Mouse (Mus musculus): Measurements from ENCODE around the gene Sergef. TPM values are rescaled to one million over a fixed set of nuclear protein-coding genes. Genes with fewer than 3 reads are reported as not detected.

Sergef gene
- polyA plus RNA-seq, 1 experiment from 2014 or later = 12.3 TPM

DNA sequence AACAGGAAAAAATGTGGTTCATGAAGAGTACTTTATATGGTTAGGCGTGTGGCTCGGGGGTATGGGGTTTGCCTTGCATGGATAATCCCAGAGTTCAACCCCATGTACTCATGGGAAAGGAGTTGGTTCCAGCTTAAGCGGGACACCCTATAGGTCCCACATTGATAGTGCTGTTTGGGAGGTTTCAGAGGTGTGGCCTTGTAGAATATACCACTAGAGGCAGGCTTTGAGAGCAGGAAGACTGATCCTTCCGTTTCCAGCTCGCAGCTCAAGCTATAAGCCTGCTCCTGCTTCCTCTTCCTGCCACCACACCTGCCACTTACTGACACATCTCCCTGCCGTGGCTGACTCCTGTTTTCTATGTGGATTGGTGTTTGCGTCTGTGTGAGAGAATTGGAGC is 116.4 kb downstream of the Sergef start:
- ATAC-seq (ENCODE audit: low read depth) = no peak
- H3K4me3 ChIP-seq (ENCODE audit: low read depth, low read length) = no peak overlapping the region
- no peaks in the 10 kb centered on the region for H3K4me1 ChIP-seq (ENCODE audit: control insufficient read depth, insufficient read depth, low read length)
- H3K36me3 ChIP-seq (ENCODE audit: control insufficient read depth, insufficient read depth, low read length) = no peaks in the 10 kb centered on the region
- no peak overlapping the region for H3K9ac ChIP-seq (ENCODE audit: low read depth, low read length)
- no peaks in the 10 kb centered on the region for H3K9me3 ChIP-seq (ENCODE audit: control insufficient read depth, low read length)
- WGBS = 77% methylated on average over 7 of the region's 7 CpGs
- H3K4me2 ChIP-seq (ENCODE audit: low read depth, low read length) = no peak overlapping the region
- DNase-seq (ENCODE audit: low spot score) = no peak
- H3K27me3 ChIP-seq (replicated peaks; ENCODE audit: control insufficient read depth, insufficient read depth, low read length) = no peaks in the 10 kb centered on the region
- no peak overlapping the region for H3K27ac ChIP-seq (replicated peaks; ENCODE audit: low read depth, low read length)

- Histone ChIP-seq H3K4me1 (ENCODE audit: control insufficient read depth, insufficient read depth, low read length) (no peaks in the 10 kb centered on the region), H3K9ac (ENCODE audit: low read depth, low read length) (no peak overlapping the region), H3K4me3 (ENCODE audit: low read depth, low read length) (no peak overlapping the region), H3K27me3 (replicated peaks; ENCODE audit: control insufficient read depth, insufficient read depth, low read length) (no peaks in the 10 kb centered on the region), H3K4me2 (ENCODE audit: low read depth, low read length) (no peak overlapping the region), H3K27ac (replicated peaks; ENCODE audit: low read depth, low read length) (no peak overlapping the region), H3K36me3 (ENCODE audit: control insufficient read depth, insufficient read depth, low read length) (no peaks in the 10 kb centered on the region), H3K9me3 (ENCODE audit: control insufficient read depth, low read length) (no peaks in the 10 kb centered on the region)
- WGBS = 92% methylated on average over 17 of the region's 17 CpGs
- DNase-seq (ENCODE audit: low spot score) (no peak), ATAC-seq (ENCODE audit: low read depth) (no peak)
These were observed 117.8 kb downstream of the Sergef start for GRCm38 (mm10) chr7:46521794-46522193.

DNA sequence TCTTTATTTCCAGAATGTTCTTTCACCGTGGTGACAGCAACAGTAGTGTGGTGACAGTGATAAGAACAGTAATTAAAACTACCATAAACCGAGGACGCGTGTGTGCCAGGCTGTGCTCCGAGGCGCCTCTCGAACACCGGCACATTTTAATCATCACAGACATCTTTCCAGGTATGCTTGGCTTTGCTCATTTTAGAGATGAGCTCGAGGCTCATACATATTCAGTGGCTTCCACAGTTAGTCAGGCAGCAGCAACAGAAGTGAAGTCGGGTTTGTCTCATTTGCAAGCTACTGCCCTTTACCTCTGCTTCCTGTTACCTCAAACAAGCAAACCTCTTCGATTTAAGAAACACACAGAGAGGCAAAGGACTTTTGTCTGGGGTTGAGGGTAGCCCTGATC is 120.5 kb downstream of the Sergef start:
- H3K4me3 ChIP-seq (ENCODE audit: low read depth, low read length) = no peak overlapping the region
- no peak overlapping the region for H3K4me2 ChIP-seq (ENCODE audit: low read depth, low read length)
- no peaks in the 10 kb centered on the region for H3K27me3 ChIP-seq (replicated peaks; ENCODE audit: control insufficient read depth, insufficient read depth, low read length)
- H3K9me3 ChIP-seq (ENCODE audit: control insufficient read depth, low read length) = no peaks in the 10 kb centered on the region
- H3K4me1 ChIP-seq (ENCODE audit: control insufficient read depth, insufficient read depth, low read length) = no peaks in the 10 kb centered on the region
- no peaks in the 10 kb centered on the region for H3K36me3 ChIP-seq (ENCODE audit: control insufficient read depth, insufficient read depth, low read length)
- no peak overlapping the region for H3K27ac ChIP-seq (replicated peaks; ENCODE audit: low read depth, low read length)
- no peak for ATAC-seq (ENCODE audit: low read depth)
- H3K9ac ChIP-seq (ENCODE audit: low read depth, low read length) = no peak overlapping the region
- no peak for DNase-seq (ENCODE audit: low spot score)
- 82% methylated on average over 11 of the region's 11 CpGs for WGBS

GRCm38 (mm10) chr7:46517158-46517557 is 122.4 kb downstream of the Sergef start:
- DNase-seq (ENCODE audit: low spot score) (no peak), ATAC-seq (ENCODE audit: low read depth) (no peak)
- H3K9ac ChIP-seq (ENCODE audit: low read depth, low read length) = no peak overlapping the region
- no peaks in the 10 kb centered on the region for H3K27me3 ChIP-seq (replicated peaks; ENCODE audit: control insufficient read depth, insufficient read depth, low read length)
- H3K4me2 ChIP-seq (ENCODE audit: low read depth, low read length) = no peak overlapping the region
- no peak overlapping the region for H3K4me3 ChIP-seq (ENCODE audit: low read depth, low read length)
- no peaks in the 10 kb centered on the region for H3K9me3 ChIP-seq (ENCODE audit: control insufficient read depth, low read length)
- H3K4me1 ChIP-seq (ENCODE audit: control insufficient read depth, insufficient read depth, low read length) = no peaks in the 10 kb centered on the region
- no peak overlapping the region for H3K27ac ChIP-seq (replicated peaks; ENCODE audit: low read depth, low read length)
- H3K36me3 ChIP-seq (ENCODE audit: control insufficient read depth, insufficient read depth, low read length) = no peaks in the 10 kb centered on the region
- 62% methylated on average over 5 of the region's 5 CpGs for whole genome bisulfite sequencing

DNA sequence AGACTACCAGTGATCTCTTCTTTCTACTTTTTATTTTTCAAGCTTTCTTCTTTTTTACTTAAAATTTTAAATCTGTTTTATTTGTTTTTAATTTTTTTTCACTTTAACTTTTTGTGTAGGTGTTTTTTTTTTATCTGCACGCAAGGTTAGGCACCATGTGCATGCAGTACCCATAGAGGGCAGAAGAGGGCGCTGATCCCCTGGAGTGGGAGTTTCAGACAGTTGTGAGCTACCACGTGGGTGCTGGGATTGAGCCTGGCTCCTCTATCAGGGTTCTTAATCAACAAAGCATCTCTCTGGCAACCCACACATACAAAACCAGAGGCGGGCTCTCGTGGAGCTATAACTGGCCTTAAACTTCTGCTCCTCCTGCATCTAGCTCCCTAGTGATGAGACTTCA is 123.6 kb downstream of the Sergef start:
- Histone ChIP-seq H3K4me1 (ENCODE audit: control insufficient read depth, insufficient read depth, low read length) (no peaks in the 10 kb centered on the region), H3K36me3 (ENCODE audit: control insufficient read depth, insufficient read depth, low read length) (no peaks in the 10 kb centered on the region), H3K9ac (ENCODE audit: low read depth, low read length) (no peak overlapping the region), H3K4me3 (ENCODE audit: low read depth, low read length) (no peak overlapping the region), H3K9me3 (ENCODE audit: control insufficient read depth, low read length) (no peaks in the 10 kb centered on the region), H3K27ac (replicated peaks; ENCODE audit: low read depth, low read length) (no peak overlapping the region), H3K27me3 (replicated peaks; ENCODE audit: control insufficient read depth, insufficient read depth, low read length) (no peaks in the 10 kb centered on the region), H3K4me2 (ENCODE audit: low read depth, low read length) (no peak overlapping the region)
- ATAC-seq (ENCODE audit: low read depth) = no peak
- WGBS = 79% methylated on average over 5 of the region's 5 CpGs
- DNase-seq (ENCODE audit: low spot score) = no peak

DNA sequence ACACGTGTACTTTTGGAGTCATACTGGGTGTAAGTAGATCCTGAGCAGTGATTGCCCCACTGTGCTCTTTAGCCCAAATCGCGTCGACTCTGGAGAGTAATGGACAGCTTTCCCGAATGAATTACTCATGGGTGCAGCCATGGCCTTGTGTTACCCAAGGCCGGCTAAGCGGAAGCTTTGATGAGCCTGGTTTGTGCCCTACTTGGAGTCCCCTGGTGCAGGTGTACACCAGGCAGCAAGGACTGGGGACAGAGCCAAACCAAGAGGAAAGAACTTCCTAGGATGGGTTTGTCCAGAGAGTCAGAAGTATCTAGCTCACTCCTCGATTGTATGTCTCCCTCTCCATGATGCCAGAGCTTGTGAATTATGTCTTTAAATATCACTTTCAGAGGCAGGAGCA is 124.6 kb downstream of the Sergef start:
- H3K27me3 ChIP-seq (replicated peaks; ENCODE audit: control insufficient read depth, insufficient read depth, low read length) = no peaks in the 10 kb centered on the region
- no peaks in the 10 kb centered on the region for H3K36me3 ChIP-seq (ENCODE audit: control insufficient read depth, insufficient read depth, low read length)
- no peak overlapping the region for H3K4me2 ChIP-seq (ENCODE audit: low read depth, low read length)
- H3K27ac ChIP-seq (replicated peaks; ENCODE audit: low read depth, low read length) = no peak overlapping the region
- ATAC-seq (ENCODE audit: low read depth) (no peak), DNase-seq (ENCODE audit: low spot score) (no peak)
- H3K4me3 ChIP-seq (ENCODE audit: low read depth, low read length) = no peak overlapping the region
- H3K9ac ChIP-seq (ENCODE audit: low read depth, low read length) = no peak overlapping the region
- H3K4me1 ChIP-seq (ENCODE audit: control insufficient read depth, insufficient read depth, low read length) = no peaks in the 10 kb centered on the region
- WGBS = 91% methylated on average over 8 of the region's 8 CpGs
- H3K9me3 ChIP-seq (ENCODE audit: control insufficient read depth, low read length) = no peaks in the 10 kb centered on the region

DNA sequence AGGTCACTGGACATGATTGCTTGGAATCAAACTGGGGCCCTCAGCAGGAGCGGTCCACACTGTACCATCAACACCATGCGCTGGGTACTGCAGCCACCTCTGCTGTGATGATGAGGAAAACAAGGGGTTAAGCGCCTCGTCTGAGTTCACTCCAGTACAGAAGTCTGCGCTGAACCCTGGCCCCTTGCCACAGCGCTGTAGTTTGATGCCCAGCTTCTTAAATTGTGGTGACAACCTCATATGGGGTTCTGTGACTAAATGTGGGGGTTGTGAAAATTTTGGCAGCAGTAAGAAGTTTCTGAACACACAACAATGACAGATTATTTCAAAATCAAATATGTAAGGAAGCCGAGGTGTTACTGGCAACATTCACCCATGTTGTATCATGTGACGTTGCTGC is 126.0 kb downstream of the Sergef start:
- DNase-seq (ENCODE audit: low spot score) (peak; percentile 40), ATAC-seq (ENCODE audit: low read depth) (no peak)
- Histone ChIP-seq H3K9ac (ENCODE audit: low read depth, low read length) (no peak overlapping the region), H3K36me3 (ENCODE audit: control insufficient read depth, insufficient read depth, low read length) (no peaks in the 10 kb centered on the region), H3K4me3 (ENCODE audit: low read depth, low read length) (no peak overlapping the region), H3K4me1 (ENCODE audit: control insufficient read depth, insufficient read depth, low read length) (no peaks in the 10 kb centered on the region), H3K27ac (replicated peaks; ENCODE audit: low read depth, low read length) (no peak overlapping the region), H3K4me2 (ENCODE audit: low read depth, low read length) (no peak overlapping the region), H3K27me3 (replicated peaks; ENCODE audit: control insufficient read depth, insufficient read depth, low read length) (no peaks in the 10 kb centered on the region), H3K9me3 (ENCODE audit: control insufficient read depth, low read length) (no peaks in the 10 kb centered on the region)
- 67% methylated on average over 8 of the region's 8 CpGs for WGBS

DNA sequence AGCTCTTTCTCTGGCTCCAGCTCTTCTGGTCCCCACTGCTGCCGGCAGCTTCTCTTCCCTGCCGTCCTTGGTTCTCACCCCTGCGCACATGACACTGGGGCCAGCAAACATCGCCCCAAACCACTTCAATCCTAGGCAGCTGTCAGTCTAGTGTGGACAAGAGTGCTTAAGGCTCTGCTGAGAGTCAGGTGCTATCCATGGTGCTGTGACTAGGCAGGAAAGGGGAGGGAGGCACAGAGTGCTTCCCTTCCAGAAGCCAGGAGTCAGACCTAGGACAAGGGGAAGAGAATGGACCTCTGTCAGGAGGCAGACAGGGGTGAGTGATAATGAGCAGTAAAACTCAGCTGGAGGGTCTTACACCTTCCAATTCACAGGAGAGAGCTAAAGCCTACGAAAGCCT is 126.8 kb downstream of the Sergef start:
- Histone ChIP-seq H3K36me3 (ENCODE audit: control insufficient read depth, insufficient read depth, low read length) (no peaks in the 10 kb centered on the region), H3K27ac (replicated peaks; ENCODE audit: low read depth, low read length) (no peak overlapping the region), H3K4me3 (ENCODE audit: low read depth, low read length) (no peak overlapping the region), H3K4me1 (ENCODE audit: control insufficient read depth, insufficient read depth, low read length) (no peaks in the 10 kb centered on the region), H3K9me3 (ENCODE audit: control insufficient read depth, low read length) (no peaks in the 10 kb centered on the region), H3K9ac (ENCODE audit: low read depth, low read length) (no peak overlapping the region), H3K4me2 (ENCODE audit: low read depth, low read length) (no peak overlapping the region), H3K27me3 (replicated peaks; ENCODE audit: control insufficient read depth, insufficient read depth, low read length) (no peaks in the 10 kb centered on the region)
- DNase-seq (ENCODE audit: low spot score) (no peak), ATAC-seq (ENCODE audit: low read depth) (no peak)
- WGBS = 69% methylated on average over 5 of the region's 5 CpGs

DNA sequence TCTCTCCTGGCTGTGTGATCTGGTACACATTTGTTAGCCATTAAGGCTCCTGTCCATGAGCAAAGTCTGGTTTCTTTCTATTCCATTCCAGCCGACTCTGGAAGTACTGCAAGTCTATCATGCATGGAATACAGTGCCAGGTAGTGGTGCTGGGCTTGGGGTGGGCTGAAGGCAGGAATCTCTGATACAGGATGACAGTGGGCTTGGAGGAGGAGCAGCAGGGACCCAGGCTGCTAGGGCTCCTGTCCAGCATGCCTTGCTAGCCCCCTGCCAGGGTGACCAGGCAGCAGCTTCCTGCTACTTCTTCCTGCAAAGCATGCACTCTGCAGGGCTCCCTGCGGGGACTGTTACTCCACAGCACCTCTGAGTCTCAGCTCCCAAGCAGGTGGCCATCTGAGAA is 128.8 kb downstream of the Sergef start:
- 50% methylated on average over 2 of the region's 2 CpGs for WGBS
- no peak for ATAC-seq (ENCODE audit: low read depth)

More for the DNA sequence above, 128.8 kb downstream of the Sergef start:
- H3K4me3 ChIP-seq (ENCODE audit: low read depth, low read length) = no peak overlapping the region
- no peak for DNase-seq (ENCODE audit: low spot score)
- H3K9ac ChIP-seq (ENCODE audit: low read depth, low read length) = no peak overlapping the region
- no peaks in the 10 kb centered on the region for H3K4me1 ChIP-seq (ENCODE audit: control insufficient read depth, insufficient read depth, low read length)
- no peak overlapping the region for H3K4me2 ChIP-seq (ENCODE audit: low read depth, low read length)
- no peaks in the 10 kb centered on the region for H3K9me3 ChIP-seq (ENCODE audit: control insufficient read depth, low read length)
- no peak overlapping the region for H3K27ac ChIP-seq (replicated peaks; ENCODE audit: low read depth, low read length)
- H3K36me3 ChIP-seq (ENCODE audit: control insufficient read depth, insufficient read depth, low read length) = no peaks in the 10 kb centered on the region
- no peaks in the 10 kb centered on the region for H3K27me3 ChIP-seq (replicated peaks; ENCODE audit: control insufficient read depth, insufficient read depth, low read length)

Measured in embryonic facial prominence, embryonic 14.5 days (tissue).